Mouse (Mus musculus) forebrain, embryonic 10.5 days (tissue): ENCODE data around the gene Gm5105. TPM values are rescaled to one million over a fixed set of nuclear protein-coding genes. Genes with fewer than 3 reads are reported as not detected.
A peak's percentile ranks its signal among the peaks of the same experiment; 100 is the strongest.

Experiments used
- DNase-seq: peaks from one replicate; pipeline ENCODE4 v3.0.0-alpha.2; 2017; ENCODE audit warnings: low spot score; ENCODE audit errors: extremely low spot score
- H3K27ac ChIP-seq: fragments of 300-500 bp; sonication (generic); 2 replicates; pipeline ENCODE4 v1.5.1; 2016; ENCODE audit warnings: mild to moderate bottlenecking
- H3K27me3 ChIP-seq: fragments of 300-500 bp; sonication (generic); 2 replicates; pipeline ENCODE4 v1.6.1; 2016; ENCODE audit warnings: mild to moderate bottlenecking; ENCODE audit not compliant: poor library complexity, severe bottlenecking
- H3K36me3 ChIP-seq: fragments of 300-500 bp; sonication (generic); replicated peaks from 2 replicates; pipeline ENCODE4 v1.6.1; 2016; ENCODE audit warnings: mild to moderate bottlenecking, moderate library complexity
- H3K4me1 ChIP-seq: fragments of 300-500 bp; sonication (generic); 2 replicates; pipeline ENCODE4 v1.6.1; 2016
- H3K4me3 ChIP-seq: fragments of 300-500 bp; sonication (generic); 2 replicates; pipeline ENCODE4 v1.5.1; 2016; ENCODE audit warnings: mild to moderate bottlenecking, moderate library complexity
- H3K9me3 ChIP-seq: fragments of 300-500 bp; sonication (generic); 2 replicates; pipeline ENCODE4 v1.6.1; 2016; ENCODE audit warnings: mild to moderate bottlenecking, moderate library complexity
- WGBS: fragments of 180-500 bp; shearing (Covaris S2); methylation state at CpG from one replicate; pipeline ENCODE4 v1.1.7; 2016; 5-methylcytosine and 5-hydroxymethylcytosine counted together
- polyA plus RNA-seq: library from polyadenylated mRNA; unstranded; fragments of >200 nt; fragmentation: Nextera tagmentation; extraction: Ambion mirVana; gene quantifications from 2 replicates; pipeline ENCODE4 v1.2.1, GENCODE M21; 2016

Gene Gm5105
- polyA plus RNA-seq, 1 experiment from 2014 or later, result not detected

GRCm38 (mm10) chr3:138006896-138007295 is 60.3 kb downstream of the Gm5105 start:
- Histone ChIP-seq H3K36me3 (no peaks in the 10 kb centered on the region), H3K4me1 (0 out of 2 replicates have a peak, but pooled peaks cover 4% of the 10 kb centered on the region), H3K9me3 (peaks cover 7% of the 10 kb centered on the region; the same call in 1 of the 2 replicates), H3K4me3 (no peak overlapping the region), H3K27me3 (no peaks in the 10 kb centered on the region), H3K27ac (no peak overlapping the region)
- WGBS, result 83% methylated on average over 3 of the region's 3 CpGs
- DNase-seq, result no peak

GRCm38 (mm10) chr3:138003264-138003663 is 63.9 kb downstream of the Gm5105 start:
- no peaks in the 10 kb centered on the region for H3K36me3 ChIP-seq
- no peak overlapping the region for H3K27ac ChIP-seq
- peaks cover 12% of the 10 kb centered on the region for H3K4me1 ChIP-seq
- no peak overlapping the region for H3K4me3 ChIP-seq
- H3K27me3 ChIP-seq, result no peaks in the 10 kb centered on the region
- 89% methylated on average over 7 of the region's 7 CpGs for WGBS
- H3K9me3 ChIP-seq, result peaks cover 7% of the 10 kb centered on the region; the same call in 1 of the 2 replicates
- DNase-seq, result no peak

- peaks cover 12% of the 10 kb centered on the region for H3K4me1 ChIP-seq
- no peak overlapping the region for H3K27ac ChIP-seq
- no peak overlapping the region for H3K4me3 ChIP-seq
- no peaks in the 10 kb centered on the region for H3K36me3 ChIP-seq
- no peak for DNase-seq
- H3K9me3 ChIP-seq, result peaks cover 7% of the 10 kb centered on the region; the same call in 1 of the 2 replicates
- 91% methylated on average over 6 of the region's 6 CpGs for WGBS
- no peaks in the 10 kb centered on the region for H3K27me3 ChIP-seq
Observed at GRCm38 (mm10) chr3:138002545-138002944, 64.6 kb downstream of the Gm5105 start.

- WGBS, result 90% methylated on average over 4 of the region's 4 CpGs
Observed at GRCm38 (mm10) chr3:138001865-138002264, 65.3 kb downstream of the Gm5105 start.

GRCm38 (mm10) chr3:138000724-138001069 is 66.5 kb downstream of the Gm5105 start:
- no peak overlapping the region for H3K4me3 ChIP-seq
- DNase-seq, result no peak
- peaks cover 7% of the 10 kb centered on the region; the same call in 1 of the 2 replicates for H3K9me3 ChIP-seq
- H3K27ac ChIP-seq, result no peak overlapping the region
- peaks cover 12% of the 10 kb centered on the region for H3K4me1 ChIP-seq
- H3K27me3 ChIP-seq, result no peaks in the 10 kb centered on the region
- 90% methylated on average over 4 of the region's 4 CpGs for WGBS
- H3K36me3 ChIP-seq, result no peaks in the 10 kb centered on the region

More at GRCm38 (mm10) chr3:138001865-138002264, 65.3 kb downstream of the Gm5105 start:
- Histone ChIP-seq H3K36me3 (no peaks in the 10 kb centered on the region), H3K9me3 (peaks cover 7% of the 10 kb centered on the region; the same call in 1 of the 2 replicates), H3K4me1 (peaks cover 12% of the 10 kb centered on the region), H3K27me3 (no peaks in the 10 kb centered on the region), H3K4me3 (no peak overlapping the region), H3K27ac (no peak overlapping the region)
- DNase-seq, result no peak

- peaks cover 4% of the 10 kb centered on the region; the same call in 1 of the 2 replicates for H3K9me3 ChIP-seq
- no peaks in the 10 kb centered on the region for H3K36me3 ChIP-seq
- H3K4me3 ChIP-seq, result no peak overlapping the region
- no peak for DNase-seq
- no peak overlapping the region for H3K27ac ChIP-seq
- H3K27me3 ChIP-seq, result no peaks in the 10 kb centered on the region
- H3K4me1 ChIP-seq, result peaks cover 18% of the 10 kb centered on the region
- WGBS, result 90% methylated on average over 8 of the region's 8 CpGs
Observed at GRCm38 (mm10) chr3:138000062-138000723, 67.0 kb downstream of the Gm5105 start.

GRCm38 (mm10) chr3:137999224-137999790 is 67.9 kb downstream of the Gm5105 start:
- Histone ChIP-seq H3K4me3 (no peak overlapping the region), H3K9me3 (no peaks in the 10 kb centered on the region), H3K4me1 (peaks cover 22% of the 10 kb centered on the region), H3K27ac (peak overlapping the region; percentile 62; the same call in 1 of the 2 replicates), H3K36me3 (no peaks in the 10 kb centered on the region), H3K27me3 (no peaks in the 10 kb centered on the region)
- 72% methylated on average over 9 of the region's 9 CpGs for WGBS
- DNase-seq, result no peak

Other genes starting within 250 kb of the Gm5105 start
- gene H2afz, start 202.9 kb downstream of the Gm5105 start, polyA plus RNA-seq, result 3,633 and 3,684 TPM in 2 replicates
- gene Dnajb14, start 199.7 kb downstream of the Gm5105 start, polyA plus RNA-seq, result 5.3 and 5.5 TPM in 2 replicates
- gene Lamtor3, start 148.9 kb downstream of the Gm5105 start, polyA plus RNA-seq, result 90.1 and 92.3 TPM in 2 replicates
- 2.2 and 3.5 TPM in 2 replicates for gene Dapp1, start 85.8 kb downstream of the Gm5105 start, polyA plus RNA-seq
- gene 1110002E22Rik, start 2.3 kb downstream of the Gm5105 start, polyA plus RNA-seq, result 0.02 TPM in 1 of 2 replicates, not detected in the other
- gene Trmt10a, start 76.1 kb upstream of the Gm5105 start, polyA plus RNA-seq, result 19.7 and 20.1 TPM in 2 replicates
- gene Mttp, start 77.6 kb upstream of the Gm5105 start, polyA plus RNA-seq, result 11.1 and 11.4 TPM in 2 replicates
- gene 4930579F01Rik, start 126.4 kb upstream of the Gm5105 start, polyA plus RNA-seq, result not detected in 2 replicates
- gene Adh7, start 150.4 kb upstream of the Gm5105 start, polyA plus RNA-seq, result not detected in 2 replicates
- 0.17 TPM in 1 of 2 replicates, not detected in the other for gene Adh1, start 193.6 kb upstream of the Gm5105 start, polyA plus RNA-seq
- gene Adh6a, start 245.9 kb upstream of the Gm5105 start, polyA plus RNA-seq, result not detected in 2 replicates